Mouse (Mus musculus) adrenal gland (tissue): ENCODE results near the gene Myo16.

Experiments used
- intact Hi-C: fragments of 180-260 bp; cut with DNase I; formaldehyde crosslinking; loops from one replicate; pipeline ENCODE4 v1.15.1; 2025

Myo16 gene

GRCm38 (mm10) chr8:10539665-10540064 lies 386.0 kb downstream of the Myo16 start:
- intact Hi-C loops: no loop called here

DNA sequence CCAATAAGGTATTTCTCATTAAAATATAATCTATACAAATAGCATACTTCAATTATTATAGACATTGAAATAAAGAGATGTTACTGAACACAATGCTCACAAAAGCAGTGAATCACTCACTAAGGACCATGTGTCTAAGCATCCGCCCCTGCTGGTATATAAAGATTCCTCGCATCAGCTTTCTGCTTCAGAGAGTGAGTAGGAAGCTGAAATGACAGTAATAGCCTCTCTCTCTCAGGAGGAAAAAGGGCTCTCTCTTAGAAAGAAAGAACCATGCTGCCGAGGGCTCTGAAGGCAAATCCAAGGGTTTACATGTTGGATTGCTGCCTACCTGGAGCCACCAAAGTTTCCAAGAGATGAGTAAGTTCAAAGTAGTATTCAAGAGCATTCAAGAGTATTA lies 392.2 kb downstream of the Myo16 start:
- intact Hi-C loops: no loop called here

DNA sequence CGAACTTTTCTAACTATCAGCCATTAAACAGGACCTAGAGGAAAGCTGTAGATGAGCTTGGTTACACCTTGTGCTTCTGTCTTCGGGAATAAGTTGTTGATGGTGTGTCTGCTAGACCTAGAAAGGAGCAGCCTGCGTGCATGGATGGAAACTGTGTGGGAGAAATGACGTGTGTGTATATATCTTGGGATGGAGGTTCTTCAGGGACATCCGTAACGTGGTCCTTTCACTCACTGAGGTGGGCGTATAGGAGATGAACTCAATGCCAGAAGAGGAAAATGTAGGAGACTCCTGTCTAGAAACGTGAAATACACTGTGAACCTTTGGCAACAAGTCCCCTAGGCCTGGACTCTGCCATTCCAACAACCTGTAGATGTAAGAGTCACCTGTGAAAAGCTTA lies 392.8 kb downstream of the Myo16 start:
- intact Hi-C loops: no loop called here

DNA sequence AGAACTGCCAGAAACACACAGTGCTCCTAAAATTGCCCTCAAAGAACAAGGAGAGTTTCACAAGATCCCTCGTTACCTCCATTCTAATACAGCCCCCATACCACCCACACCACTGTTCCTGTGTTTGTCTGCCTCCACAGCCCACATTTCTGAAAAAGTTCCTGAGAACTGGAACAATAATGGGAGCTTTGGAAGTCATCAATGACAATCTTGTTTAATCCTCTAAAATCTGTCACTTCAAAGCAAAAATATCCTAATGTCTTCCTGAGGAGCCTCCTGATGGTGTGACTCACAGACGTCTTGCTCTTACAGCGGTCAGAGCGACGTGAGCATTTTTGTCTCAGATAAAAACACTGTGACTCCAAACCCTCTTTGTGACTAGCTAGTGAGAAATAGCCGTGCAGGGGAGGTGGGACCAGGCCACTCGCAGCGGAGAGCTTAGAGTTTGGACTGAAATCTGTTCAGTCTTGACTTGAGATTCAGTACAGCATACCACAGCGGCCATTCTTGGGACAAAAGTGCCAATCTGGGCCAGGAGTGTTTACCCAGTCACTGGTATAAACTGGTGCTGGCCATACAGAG lies 394.4 kb downstream of the Myo16 start:
- intact Hi-C loops: no loop called here

GRCm38 (mm10) chr8:10549434-10549833 lies 395.7 kb downstream of the Myo16 start:
- intact Hi-C loops: no loop called here

DNA sequence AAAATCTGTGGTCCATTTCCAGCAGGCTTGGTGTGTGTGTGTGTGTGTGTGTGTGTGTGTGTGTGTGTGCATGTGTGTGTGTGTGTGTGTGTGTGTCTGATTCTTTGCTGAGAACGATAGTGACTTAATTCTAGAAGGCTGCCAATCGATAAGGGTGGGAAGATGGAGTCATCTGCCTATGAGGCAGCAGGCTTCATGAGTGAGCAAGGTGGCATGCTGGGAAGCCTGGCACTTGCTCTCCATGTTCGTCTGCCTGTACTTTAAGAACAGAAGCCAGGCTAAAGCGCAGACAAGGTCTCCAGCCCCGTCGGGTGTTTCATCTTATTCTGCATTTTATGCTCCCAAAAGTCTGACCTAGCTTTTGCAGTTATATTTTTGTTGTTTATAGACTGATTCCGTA lies 404.2 kb downstream of the Myo16 start:
- intact Hi-C loops: no loop called here

- intact Hi-C loops: no loop called here
Observed at GRCm38 (mm10) chr8:10559479-10559878, 405.8 kb downstream of the Myo16 start.

DNA sequence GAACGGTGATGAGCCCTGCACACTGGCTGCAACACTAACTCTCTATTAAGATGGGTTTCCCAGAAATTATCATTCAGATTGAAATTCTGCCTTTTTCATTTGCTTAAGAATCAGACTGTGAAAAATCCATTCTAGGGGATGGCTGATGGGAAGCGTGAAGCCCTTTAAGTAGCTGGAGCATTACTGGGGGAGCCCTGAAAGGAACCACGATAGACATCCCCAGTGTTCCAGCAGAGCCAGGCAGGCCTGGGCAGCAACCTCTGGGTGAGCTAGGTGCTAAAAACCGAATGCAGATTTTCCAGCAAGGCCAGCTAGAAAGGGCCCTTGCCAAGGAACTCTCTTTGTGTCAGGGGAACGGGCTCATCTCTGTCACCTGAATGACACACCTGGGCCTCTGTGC lies 407.9 kb downstream of the Myo16 start:
- intact Hi-C loops: no loop called here

GRCm38 (mm10) chr8:10562046-10562445 lies 408.3 kb downstream of the Myo16 start:
- intact Hi-C loops: no loop called here

DNA sequence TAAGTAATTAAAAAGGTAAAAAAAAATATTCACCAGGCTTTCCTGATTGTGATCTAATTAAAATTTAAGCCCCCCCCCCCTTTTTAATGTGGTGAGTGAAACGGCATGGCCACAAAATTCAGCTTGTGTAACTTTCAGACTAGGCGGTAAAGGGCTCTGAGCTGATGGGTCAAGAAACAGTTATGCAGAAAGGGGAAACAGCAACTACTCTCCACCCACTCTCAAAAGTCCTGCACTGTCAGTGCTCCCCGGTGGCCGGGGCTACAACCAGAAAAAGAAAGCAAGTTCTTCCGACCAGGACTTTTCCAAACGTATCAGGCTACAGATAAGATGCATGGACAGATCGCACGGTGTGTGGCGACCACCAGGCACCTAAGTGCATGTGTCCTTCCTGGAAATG lies 408.9 kb downstream of the Myo16 start:
- intact Hi-C loops: no loop called here

DNA sequence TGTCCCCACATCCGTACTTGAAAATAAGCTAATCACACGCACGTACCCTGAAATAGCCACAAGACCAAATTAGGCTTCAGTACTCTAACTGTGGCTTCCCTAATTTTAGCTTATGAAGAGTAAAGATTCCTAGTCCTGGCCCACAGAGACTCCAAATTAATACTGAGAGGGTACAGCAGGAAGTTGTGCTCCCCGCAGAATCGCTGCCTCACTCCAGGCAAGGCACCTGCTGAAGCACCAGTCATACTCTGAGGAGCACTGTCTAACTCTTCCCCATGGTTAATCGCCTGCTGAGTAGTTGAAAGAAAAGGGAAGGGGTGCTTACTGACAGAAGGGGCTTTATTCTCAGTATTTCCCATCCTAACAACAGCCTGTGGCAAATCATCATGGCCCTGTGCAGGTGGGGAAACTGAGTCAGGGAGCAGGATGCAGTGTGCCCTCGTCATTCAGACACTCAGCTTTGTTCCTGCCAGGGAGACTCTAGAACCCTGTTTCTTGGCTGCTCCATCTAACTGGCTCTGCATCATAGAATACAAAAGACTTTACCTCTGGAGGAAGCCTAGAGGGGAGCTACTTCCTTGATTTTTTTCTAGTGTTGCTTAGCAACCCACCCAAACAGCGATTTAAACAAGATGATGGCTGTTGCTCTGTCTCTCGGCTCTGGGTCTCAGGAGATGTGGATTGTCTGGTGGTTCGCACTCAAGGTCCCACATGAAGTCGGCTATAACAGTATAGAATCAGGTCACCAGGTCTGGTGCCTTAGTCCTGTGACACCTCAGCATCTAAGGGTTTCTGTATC lies 411.7 kb downstream of the Myo16 start:
- intact Hi-C loops: no loop called here

- intact Hi-C loops: no loop called here
Observed at GRCm38 (mm10) chr8:10568448-10568847, 414.7 kb downstream of the Myo16 start.

GRCm38 (mm10) chr8:10574096-10574495 lies 420.4 kb downstream of the Myo16 start:
- intact Hi-C loops: loop anchor here (1.0 to 5.0 kb wide), 5 partner anchors 137 to 613 kb away; no protein-coding TSS in a partner anchor

GRCm38 (mm10) chr8:10575244-10575643 lies 421.5 kb downstream of the Myo16 start:
- intact Hi-C loops: loop anchor here (2.0 kb wide), 2 partner anchors 432 to 496 kb away; no protein-coding TSS in a partner anchor

- intact Hi-C loops: no loop called here
Observed at GRCm38 (mm10) chr8:10586956-10587744, 433.4 kb downstream of the Myo16 start.

GRCm38 (mm10) chr8:10589422-10589933 lies 435.8 kb downstream of the Myo16 start:
- intact Hi-C loops: no loop called here

GRCm38 (mm10) chr8:10592917-10593316 lies 439.2 kb downstream of the Myo16 start:
- intact Hi-C loops: no loop called here

DNA sequence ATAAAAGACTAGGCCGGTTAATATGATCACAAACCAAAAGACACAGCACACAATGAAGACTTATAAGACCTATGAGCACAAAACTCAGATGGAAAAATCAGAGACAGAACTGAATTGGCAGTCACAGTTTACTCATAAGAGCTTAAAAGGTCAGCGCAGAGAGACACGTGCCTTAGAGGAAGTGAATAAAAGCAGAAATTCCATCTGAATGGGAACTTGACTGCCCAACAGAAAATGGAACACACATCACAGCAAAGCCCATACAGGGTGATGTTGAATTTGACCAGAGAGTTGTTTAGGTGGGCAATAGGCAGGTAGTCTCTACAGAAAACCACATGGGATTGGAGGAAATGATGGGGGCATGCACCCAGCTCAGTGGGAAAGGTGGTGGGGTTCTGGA lies 442.6 kb downstream of the Myo16 start:
- intact Hi-C loops: no loop called here

DNA sequence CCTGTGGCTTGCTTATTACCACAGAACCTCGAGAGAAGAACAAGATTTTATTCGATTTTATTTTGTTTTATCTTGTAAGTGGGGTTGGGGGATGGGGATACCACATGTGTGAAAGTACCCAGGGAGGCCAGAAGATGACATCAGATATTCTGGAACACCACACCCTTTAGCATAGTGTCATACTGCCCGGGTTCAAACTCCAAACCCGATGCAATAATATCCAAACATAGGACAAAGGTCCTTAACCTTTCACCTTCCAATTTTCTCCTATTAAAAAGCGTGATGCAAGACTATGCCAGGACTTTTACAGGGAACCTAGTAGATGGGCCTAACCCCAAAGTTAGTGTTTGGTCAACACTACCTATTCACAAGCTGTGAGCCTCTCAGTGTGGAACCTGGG lies 443.9 kb downstream of the Myo16 start:
- intact Hi-C loops: no loop called here

- intact Hi-C loops: no loop called here
Observed at GRCm38 (mm10) chr8:10598889-10599288, 445.2 kb downstream of the Myo16 start.

DNA sequence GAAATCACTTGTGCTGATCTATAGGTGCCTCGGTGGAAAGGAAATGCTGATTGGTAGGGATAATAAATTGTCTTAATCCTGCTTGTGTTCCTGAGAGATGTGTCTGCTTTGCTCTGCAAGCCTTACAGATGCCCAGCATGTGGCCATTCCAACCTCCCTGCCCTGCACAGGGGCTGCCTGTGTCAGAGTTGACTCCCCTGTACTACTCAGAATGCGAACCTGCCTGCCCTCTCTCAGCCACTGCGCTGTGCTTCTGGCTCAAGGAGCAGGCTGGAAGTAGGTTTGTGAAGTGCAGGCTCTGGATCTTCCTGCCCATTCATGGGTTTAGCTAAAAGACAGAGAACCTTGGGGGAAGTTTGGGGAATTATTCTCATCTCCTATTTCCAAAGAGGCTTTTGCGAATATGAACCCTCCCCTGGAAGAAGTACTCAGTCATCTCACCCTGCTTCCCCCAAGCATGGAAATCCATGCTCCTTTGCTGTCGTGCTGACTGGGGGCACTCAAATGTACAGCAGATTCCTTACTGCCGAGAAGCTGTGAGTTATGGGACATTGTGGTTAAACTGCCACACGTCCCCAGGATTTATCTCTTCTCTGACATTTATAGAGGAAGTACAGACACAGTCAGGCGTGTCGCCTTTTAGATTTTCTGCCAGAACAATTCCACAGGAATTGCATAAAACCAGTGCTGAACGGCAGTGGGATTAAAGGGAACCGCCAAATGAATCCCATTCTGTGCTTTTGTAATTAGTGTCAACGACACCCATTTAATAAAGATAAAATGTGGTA lies 452.5 kb downstream of the Myo16 start:
- intact Hi-C loops: no loop called here
